Mouse (Mus musculus) hindbrain, embryonic 11.5 days (tissue): Measurements from ENCODE around the gene Zdhhc7. TPM values are rescaled to one million over a fixed set of nuclear protein-coding genes. Genes with fewer than 3 reads are reported as not detected.

Experiments
- polyA plus RNA-seq: library from polyadenylated mRNA; unstranded; fragments of >200 nt; fragmentation: Nextera tagmentation; extraction: Ambion mirVana; gene quantifications from 2 replicates; pipeline ENCODE4 v1.2.1, GENCODE M21; 2014

Zdhhc7 gene
- polyA plus RNA-seq, 1 experiment from 2014 or later: 25.2 TPM

Other genes with a start within 250 kb of the Zdhhc7 start
- 9.2 and 9.3 TPM in 2 replicates for gene Klhl36, start 239.2 kb downstream of the Zdhhc7 start, polyA plus RNA-seq
- gene Usp10, start 191.1 kb downstream of the Zdhhc7 start, polyA plus RNA-seq: 130 and 136 TPM in 2 replicates
- gene Gm20388, start 190.6 kb downstream of the Zdhhc7 start, polyA plus RNA-seq: 11.8 and 11.9 TPM in 2 replicates
- 2.1 and 2.6 TPM in 2 replicates for gene Crispld2, start 109.0 kb downstream of the Zdhhc7 start, polyA plus RNA-seq
- gene 6430548M08Rik, start 12.7 kb upstream of the Zdhhc7 start, polyA plus RNA-seq: 9.8 and 11.2 TPM in 2 replicates
- 2.1 and 2.7 TPM in 2 replicates for gene Fam92b, start 76.0 kb upstream of the Zdhhc7 start, polyA plus RNA-seq
- 16.5 and 17.8 TPM in 2 replicates for gene Gse1, start 127.0 kb upstream of the Zdhhc7 start, polyA plus RNA-seq